Mouse (Mus musculus): ENCODE measurements around the gene Igdcc4. TPM values are rescaled to one million over a fixed set of nuclear protein-coding genes. Genes with fewer than 3 reads are reported as not detected.

The Igdcc4 gene
- polyA plus RNA-seq, 1 experiment from 2014 or later = 9.1 TPM

- no peak overlapping the region for H3K9ac ChIP-seq
- WGBS = 66% methylated on average over 10 of the region's 10 CpGs
These were observed 76.6 kb downstream of the Igdcc4 start for GRCm38 (mm10) chr9:65177912-65178311.

DNA sequence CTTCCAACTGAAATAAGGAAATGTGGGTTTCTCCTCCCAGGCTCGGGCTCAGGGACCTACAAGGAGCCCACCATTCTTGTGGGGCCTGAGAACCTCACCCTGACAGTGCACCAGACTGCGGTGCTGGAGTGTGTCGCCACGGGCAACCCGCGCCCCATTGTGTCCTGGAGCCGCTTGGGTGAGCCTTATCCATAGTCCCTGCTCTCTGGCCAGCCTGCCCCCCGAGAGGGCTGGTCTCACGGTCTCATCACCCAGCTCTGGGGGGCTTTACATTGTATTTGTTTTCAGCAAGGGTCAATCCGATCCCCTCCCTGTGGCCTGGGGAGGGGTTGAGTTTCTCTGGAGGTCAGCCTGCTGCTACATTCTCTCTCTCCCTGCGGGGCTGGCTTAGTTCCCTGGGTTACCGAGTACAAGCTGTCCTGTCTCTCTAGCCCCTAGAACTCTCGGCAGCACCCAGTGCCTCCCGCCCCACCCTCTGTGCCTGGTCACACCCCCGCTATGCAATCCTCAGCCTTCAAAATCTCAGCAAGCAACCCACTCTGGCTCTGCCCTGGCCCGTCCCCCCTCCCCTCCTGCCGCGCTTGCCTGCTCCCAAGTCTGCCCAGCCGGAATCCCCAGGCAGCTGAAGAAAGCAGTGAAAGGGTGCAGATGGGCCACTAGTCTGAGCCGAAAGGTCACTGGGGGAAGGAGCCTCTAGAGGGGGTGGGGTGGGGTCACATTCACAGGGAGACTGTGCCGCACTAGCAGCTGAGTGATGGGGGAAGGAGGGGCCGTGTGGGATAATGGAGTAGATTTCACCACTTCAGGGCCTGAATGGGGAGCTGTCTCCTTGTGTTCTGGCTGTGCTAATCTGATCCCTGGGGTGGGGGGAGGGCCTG is 77.3 kb downstream of the Igdcc4 start:
- H3K36me3 ChIP-seq = no peaks in the 10 kb centered on the region
- H3K27ac ChIP-seq = no peak overlapping the region
- WGBS = 12% methylated on average over 22 of the region's 22 CpGs
- H3K9ac ChIP-seq = peak overlapping the region; percentile 29; the same call in 1 of the 2 replicates
- H3K4me1 ChIP-seq (replicated peaks) = peaks cover 23% of the 10 kb centered on the region
- peak; percentile 28 for ATAC-seq (replicated peaks; ENCODE audit: insufficient number of reproducible peaks, insufficient read depth, low FRiP score, low read depth)
- H3K4me3 ChIP-seq = peak overlapping the region; percentile 14
- peak overlapping the region; percentile 52 for H3K4me2 ChIP-seq
- H3K27me3 ChIP-seq = peaks cover 16% of the 10 kb centered on the region
- no peaks in the 10 kb centered on the region for H3K9me3 ChIP-seq (replicated peaks)

More at GRCm38 (mm10) chr9:65177912-65178311, 76.6 kb downstream of the Igdcc4 start:
- H3K4me2 ChIP-seq = no peak overlapping the region
- H3K9me3 ChIP-seq (replicated peaks) = no peaks in the 10 kb centered on the region
- H3K27ac ChIP-seq = no peak overlapping the region
- H3K4me3 ChIP-seq = no peak overlapping the region
- H3K27me3 ChIP-seq = peaks cover 16% of the 10 kb centered on the region
- ATAC-seq (replicated peaks; ENCODE audit: insufficient number of reproducible peaks, insufficient read depth, low FRiP score, low read depth) = no peak
- H3K4me1 ChIP-seq (replicated peaks) = peaks cover 23% of the 10 kb centered on the region
- H3K36me3 ChIP-seq = no peaks in the 10 kb centered on the region

GRCm38 (mm10) chr9:65179817-65180624 is 78.7 kb downstream of the Igdcc4 start:
- Histone ChIP-seq H3K9me3 (replicated peaks) (no peaks in the 10 kb centered on the region), H3K4me2 (peak overlapping the region; percentile 33; the same call in 1 of the 2 replicates), H3K27me3 (peaks cover 16% of the 10 kb centered on the region), H3K4me3 (no peak overlapping the region), H3K9ac (no peak overlapping the region), H3K27ac (no peak overlapping the region), H3K4me1 (replicated peaks) (peaks cover 23% of the 10 kb centered on the region), H3K36me3 (no peaks in the 10 kb centered on the region)
- ATAC-seq (replicated peaks; ENCODE audit: insufficient number of reproducible peaks, insufficient read depth, low FRiP score, low read depth) = no peak
- WGBS = 23% methylated on average over 17 of the region's 17 CpGs

Other genes starting within 250 kb of the Igdcc4 start
- gene Slc24a1, start 149.9 kb upstream of the Igdcc4 start, polyA plus RNA-seq (2015; fragmentation: Nextera tagmentation; extraction: Ambion mirVana) = 0.03 and 0.04 TPM in 2 replicates
- 32.5 and 36.9 TPM in 2 replicates for gene Ints14, start 140.6 kb upstream of the Igdcc4 start, polyA plus RNA-seq (2015; fragmentation: Nextera tagmentation; extraction: Ambion mirVana)
- gene Hacd3, start 79.8 kb upstream of the Igdcc4 start, polyA plus RNA-seq (2015; fragmentation: Nextera tagmentation; extraction: Ambion mirVana) = 46.2 and 53.0 TPM in 2 replicates
- 25.9 and 30.7 TPM in 2 replicates for gene Dpp8, start 69.1 kb upstream of the Igdcc4 start, polyA plus RNA-seq (2015; fragmentation: Nextera tagmentation; extraction: Ambion mirVana)
- 0.19 and 0.71 TPM in 2 replicates for gene Igdcc3, start 39.7 kb downstream of the Igdcc4 start, polyA plus RNA-seq (2015; fragmentation: Nextera tagmentation; extraction: Ambion mirVana)
- 5.3 and 5.8 TPM in 2 replicates for gene Parp16, start 93.9 kb downstream of the Igdcc4 start, polyA plus RNA-seq (2015; fragmentation: Nextera tagmentation; extraction: Ambion mirVana)
- gene Cilp, start 163.7 kb downstream of the Igdcc4 start, polyA plus RNA-seq (2015; fragmentation: Nextera tagmentation; extraction: Ambion mirVana) = 0.03 and 0.04 TPM in 2 replicates
- gene Clpx, start 192.8 kb downstream of the Igdcc4 start, polyA plus RNA-seq (2015; fragmentation: Nextera tagmentation; extraction: Ambion mirVana) = 44.4 and 46.4 TPM in 2 replicates
- gene Pdcd7, start 244.6 kb downstream of the Igdcc4 start, polyA plus RNA-seq (2015; fragmentation: Nextera tagmentation; extraction: Ambion mirVana) = 5.8 and 7.1 TPM in 2 replicates

All from heart, embryonic 15.5 days (tissue).